Mouse (Mus musculus) right cerebral cortex, postnatal 10 days (tissue): ENCODE measurements around the gene Trhde.
A peak's percentile ranks its signal among the peaks of the same experiment; 100 is the strongest.

Experiments used
- DNase-seq, 2 experiments: peaks; one replicate each; pipeline ENCODE4 v3.0.0; 2021; ENCODE audit warnings: low spot score in 2 of 2

Gene Trhde

DNA sequence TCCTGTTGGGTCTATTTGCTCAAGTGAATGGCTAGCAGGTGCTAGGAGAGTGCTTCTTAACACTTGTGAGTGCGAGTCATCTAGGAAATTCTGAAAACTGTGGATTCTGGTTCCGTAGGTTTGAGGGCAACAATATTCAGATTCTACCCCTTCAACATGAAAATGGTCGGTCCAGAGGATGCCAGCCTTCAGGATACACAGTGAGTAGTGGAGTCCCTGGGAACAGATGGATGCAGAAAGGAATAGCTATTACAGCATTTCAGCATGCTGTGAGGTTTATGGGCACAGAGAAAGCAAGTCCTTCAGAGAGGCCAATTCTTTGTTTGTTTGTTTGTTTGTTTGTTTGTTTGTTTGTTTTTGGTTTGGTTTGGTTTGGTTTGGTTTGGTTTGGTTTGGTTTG is 65.7 kb downstream of the Trhde start:
- DNase-seq: no peak

DNA sequence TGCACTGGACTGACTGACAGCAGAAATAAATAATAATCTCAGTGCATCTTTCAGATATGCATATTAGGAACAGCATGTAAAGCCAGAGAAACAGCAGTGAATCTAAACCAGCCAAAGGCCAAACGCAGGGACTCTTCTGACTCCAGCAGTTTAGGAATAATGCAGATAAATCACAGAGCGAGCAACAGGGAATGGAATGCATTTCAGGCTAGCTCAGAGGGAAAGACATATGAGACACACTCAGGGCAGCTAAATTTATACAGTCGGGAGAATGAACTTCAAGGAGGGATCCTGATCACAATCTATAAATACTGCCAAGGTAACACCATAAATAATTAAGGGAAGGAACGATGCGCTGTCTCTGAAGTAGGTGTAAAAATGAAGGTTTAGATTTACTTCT is 66.4 kb downstream of the Trhde start:
- DNase-seq: no peak

DNA sequence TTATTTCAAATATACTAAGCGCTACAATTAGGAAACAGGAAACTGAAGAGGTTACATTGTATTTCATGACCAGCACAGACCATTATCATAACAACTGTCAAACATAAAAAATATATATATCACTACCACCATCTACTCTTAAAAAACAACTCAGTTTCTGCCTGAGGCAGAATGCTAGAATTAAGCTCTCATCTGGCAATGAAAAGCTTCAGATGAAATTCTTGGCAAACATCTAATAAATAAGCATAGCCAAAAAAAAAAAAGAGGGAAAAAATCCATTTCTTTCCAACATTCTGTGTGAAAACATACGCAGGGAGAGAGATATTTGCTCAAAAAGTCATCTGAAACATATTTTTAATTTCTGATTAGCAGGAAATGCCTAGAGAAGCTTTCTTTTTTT is 67.0 kb downstream of the Trhde start:
- DNase-seq: no peak

DNA sequence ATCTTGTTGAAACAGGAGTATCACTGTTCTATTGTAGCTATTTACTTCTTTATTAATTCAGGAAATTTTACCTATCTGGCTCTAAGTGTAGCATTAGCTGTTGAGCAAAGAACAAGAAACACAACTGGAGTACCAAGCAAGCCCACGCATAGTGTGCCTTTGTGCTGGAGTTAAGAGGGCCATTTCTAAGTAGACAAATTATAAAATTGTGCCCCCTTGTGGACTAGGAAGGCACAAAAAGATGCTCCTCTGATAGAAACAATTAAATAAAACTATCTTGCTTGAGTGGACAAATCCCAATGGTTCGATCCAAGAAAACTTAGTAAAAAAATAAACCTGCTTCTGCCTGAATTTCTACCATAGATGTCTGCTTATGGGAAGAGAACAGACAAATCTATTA is 76.5 kb downstream of the Trhde start:
- DNase-seq: no peak

DNA sequence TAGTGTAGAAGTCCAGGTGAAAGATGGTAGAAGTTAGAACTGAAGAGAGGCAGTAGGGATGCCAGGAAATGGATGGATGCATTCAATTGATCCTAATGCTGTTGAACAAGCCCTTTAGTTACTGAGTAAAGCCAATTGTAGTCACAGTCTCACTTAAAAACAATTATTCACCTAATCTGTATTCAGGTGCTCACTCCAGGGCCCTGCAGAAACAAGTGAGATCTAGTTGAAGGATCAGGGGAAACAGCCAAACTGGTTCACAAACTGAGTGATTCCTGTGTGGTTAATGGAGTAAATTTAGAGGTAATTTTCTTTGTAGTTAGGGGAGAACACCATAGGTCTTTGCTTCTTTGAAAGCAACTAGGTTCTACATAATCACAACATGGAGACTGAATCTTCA is 100.3 kb downstream of the Trhde start:
- no peak for DNase-seq

DNA sequence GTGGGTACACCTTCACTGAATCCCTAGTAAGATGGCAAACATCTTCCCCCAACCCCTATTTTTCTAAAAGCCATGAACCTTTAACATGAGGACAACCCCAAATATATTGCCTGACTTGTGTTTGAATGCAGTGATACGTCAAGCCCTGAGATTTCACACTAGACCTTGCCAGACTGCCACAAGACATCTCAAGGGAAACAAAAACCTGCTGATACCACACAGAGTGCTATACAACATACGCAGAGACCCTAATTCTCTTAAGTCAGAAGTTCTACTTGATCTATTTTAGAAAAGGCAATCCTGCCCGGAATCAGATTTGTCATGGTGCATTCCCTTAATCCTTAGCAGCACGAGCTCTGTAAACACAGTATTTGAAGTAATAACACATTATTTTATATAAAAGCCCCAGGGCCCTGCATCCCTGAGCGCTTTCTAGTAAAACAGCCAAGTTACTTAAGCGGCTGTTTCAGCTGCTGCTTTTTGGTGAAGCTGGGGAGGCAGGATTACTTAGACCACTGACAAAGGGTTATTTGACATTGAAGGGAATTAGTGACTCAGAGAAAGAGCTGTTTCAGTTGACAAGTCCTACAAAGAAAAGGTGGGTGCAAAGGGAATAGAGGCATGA is 130.2 kb downstream of the Trhde start:
- no peak for DNase-seq

DNA sequence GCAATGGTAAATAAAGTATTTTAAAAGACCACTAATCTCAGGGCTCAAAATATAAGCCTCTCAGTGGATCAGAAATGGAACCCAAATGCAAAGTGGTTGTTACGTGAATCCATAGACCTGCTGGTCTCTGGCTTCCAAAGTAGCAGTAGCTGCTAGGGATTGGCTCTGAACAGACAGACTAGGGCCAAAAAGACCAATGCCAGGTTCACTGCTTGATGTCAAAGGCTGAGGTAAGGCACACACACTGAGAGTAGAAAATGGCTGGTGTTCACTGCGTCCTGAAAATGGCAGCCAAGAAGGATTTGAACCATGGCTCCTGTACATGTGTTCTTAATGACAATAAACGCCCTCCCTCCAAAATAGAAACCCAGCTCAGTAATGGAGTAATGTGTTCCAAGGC is 209.1 kb downstream of the Trhde start:
- DNase-seq: no peak

DNA sequence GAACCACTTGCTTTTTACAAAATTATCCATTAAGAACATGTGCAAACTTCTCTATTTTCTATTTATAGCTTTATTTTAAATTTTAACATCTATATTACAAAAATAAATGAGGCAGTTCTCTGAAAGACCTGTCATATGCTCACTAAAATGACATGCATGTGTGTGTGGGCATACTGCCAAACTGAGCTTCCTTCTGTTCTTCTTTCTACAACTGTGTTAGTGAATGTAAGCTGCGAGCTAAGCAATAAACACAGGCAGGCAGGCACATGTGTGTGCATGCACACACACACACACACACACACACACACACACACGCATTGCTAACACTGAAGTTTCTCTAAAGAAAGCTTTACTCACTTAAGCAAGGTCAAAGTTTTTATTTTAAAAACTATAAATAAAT is 223.2 kb downstream of the Trhde start:
- peak; percentile 48 to 61 for DNase-seq

DNA sequence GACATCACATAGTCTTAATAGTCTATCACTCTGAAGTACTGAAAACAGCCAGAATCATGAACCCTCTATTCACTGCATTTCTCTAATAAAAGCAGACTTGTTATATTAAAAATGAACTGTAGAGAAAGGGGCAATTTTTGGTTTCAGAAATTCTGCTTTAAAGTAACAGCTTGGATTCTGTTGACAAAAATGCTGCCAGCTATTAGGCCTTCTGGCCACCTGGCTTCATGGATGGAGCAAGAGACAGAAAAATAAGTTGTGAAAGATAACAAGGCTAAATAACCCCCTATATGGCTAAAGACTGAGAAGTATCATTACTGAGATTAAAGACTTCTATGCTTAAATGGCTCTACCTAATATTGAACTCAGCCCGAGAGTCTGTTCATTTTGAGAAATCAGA is 234.2 kb downstream of the Trhde start:
- DNase-seq: no peak

DNA sequence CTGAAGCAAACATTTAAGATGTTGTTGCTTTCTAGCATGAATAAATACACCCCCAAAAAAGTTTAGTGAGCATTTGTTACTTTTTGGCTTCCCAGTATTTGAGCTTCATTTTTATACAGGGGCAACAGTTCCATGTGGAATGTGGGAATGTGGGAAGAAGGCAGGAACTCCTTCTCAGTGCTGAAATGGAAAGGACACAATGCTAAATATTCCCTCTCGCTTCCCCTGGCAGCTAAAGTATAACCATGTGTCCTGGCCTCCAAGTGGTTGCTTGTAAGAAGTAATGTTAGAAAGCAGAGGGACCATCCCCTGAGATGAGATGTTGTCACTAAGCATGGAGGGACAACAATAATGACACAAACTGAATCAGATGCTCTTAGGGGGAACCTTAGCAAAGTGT is 292.9 kb downstream of the Trhde start:
- DNase-seq: peak in 1 of 2 experiments; percentile 21

DNA sequence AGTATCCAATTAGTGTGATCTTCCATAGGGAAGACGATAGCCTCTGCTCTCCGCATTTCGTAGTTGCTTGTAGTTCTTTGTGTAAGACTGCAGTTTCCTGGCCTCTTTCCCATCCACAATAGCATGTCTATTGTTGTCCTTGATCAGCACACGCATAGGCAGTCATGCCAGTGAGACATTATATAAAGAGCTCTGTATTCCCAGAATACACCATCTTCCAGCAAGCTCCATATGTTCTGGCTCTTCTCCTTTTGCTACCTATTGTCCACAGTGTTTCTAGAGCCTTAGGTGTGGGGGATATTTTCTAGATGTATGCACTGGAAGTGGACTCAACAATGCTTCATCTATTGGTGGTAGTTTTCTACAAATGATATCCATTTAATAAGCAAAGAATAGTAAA is 313.3 kb downstream of the Trhde start:
- DNase-seq: no peak

DNA sequence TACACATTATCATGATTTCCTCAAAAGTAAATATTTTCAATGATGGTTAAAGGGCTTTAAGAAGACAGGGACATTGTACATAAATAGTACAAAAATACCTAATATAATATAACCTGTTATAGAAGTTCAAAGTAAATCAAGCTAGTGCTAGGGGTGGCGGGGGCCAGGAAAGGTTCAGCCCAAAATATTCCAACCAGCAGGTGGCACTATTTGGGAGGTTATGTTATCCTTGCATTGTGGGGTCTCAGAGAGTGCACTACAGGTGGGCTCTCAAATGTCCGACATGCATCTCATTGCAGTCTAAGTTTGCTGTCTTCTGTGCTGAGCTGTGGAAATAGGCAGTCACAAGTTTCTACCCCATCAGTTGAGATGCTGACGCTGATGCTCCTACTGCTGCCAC is 346.5 kb downstream of the Trhde start:
- DNase-seq: no peak

DNA sequence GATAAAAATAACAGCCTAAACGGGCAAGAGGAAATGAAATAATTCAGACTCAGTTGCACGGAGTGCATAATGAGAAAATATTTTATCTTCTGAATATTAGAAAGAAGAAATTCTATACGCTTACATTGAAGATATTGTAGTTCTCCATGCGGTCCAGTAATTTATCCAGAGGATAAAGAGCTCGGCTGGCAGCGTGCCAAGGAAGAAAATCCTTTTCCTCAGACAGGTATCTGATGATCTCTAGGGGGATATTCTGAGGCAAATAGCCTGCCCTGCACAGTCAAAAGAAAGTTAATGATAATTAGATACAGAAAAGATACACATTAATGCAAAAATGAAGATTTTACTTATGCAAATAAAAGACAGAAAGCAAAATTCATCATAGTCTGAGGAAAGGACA is 354.0 kb downstream of the Trhde start:
- no peak for DNase-seq

DNA sequence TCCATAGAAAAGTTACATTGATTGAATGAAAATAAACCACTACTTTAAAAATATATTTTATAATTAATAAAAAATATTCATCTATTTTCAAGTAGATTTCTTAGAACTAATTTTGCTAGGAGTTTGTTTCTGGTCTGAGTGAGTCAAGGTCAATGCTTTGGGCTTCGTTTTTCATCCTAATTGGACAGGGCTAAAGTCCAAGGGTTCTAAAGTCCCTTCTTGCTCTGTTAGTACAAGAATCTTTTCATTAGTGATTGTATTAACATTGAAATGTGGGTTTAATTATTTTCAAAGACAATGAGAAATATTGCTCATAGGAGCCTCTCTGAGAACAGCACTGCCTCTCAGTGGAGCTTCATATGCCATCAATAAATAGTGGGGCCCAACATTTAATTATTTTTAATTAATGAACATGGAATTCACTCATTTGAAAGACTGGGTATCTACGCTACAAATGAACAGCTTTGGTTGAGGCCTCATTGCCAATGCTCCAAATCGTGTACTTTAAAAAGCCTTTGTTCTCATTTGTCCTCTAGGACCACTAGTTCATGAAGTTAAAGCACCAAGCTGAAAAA is 383.1 kb downstream of the Trhde start:
- no peak for DNase-seq

DNA sequence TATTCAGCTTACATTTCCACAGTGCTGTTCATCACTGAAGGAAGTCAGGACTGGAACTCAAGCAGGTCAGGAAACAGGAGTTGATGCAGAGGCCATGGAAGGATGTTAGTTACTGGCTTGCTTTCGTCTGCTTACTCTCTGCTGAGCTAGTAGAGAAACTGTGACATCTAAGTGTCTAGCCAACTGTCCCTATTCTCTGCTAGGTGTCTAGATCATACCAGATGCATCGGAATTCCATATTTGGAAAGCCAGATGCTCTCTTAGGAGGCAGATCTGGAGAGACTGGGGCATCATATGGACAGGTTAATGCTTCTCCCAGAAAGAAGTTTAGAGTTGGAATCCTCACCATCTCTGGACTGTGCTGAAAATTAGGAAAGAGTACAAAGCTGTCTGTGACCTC is 386.4 kb downstream of the Trhde start:
- DNase-seq: no peak

DNA sequence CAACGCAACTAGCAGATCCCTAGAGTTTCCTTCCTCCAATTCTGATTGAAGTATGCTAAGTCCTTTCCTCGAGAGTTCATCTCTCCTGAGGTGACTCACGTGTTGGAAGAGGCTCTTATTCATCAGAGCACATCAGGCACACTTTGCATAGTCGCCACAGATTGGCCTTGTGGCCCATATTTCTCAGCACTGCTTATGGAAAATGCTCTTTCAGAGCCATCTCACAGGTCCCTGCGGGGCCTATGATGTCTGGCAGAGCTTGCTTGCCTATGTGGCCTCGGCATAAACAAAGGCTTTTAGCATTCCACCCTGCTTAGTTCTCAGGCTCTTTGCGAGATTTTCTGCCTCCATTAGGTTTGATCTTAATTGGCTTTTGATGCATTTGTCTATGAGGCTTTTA is 396.8 kb downstream of the Trhde start:
- no peak for DNase-seq

DNA sequence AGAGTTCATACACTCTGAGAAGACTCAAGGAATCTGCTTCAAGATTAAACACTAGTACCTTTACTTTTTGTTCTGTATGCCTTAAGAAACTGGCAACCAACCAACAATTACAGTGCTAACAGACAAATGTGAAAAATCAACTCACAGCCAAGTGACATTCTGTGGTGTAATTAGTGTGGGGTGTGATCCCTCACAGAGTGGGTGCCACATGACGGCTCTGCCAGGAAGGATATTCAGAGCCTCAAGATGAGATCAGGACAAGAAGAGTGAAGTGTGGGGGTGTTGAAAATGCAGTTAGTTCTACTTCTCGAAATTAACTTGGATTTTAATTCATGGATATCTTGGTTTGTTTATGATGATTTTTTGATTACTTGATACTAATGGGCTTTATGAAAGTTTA is 398.3 kb downstream of the Trhde start:
- no peak for DNase-seq

DNA sequence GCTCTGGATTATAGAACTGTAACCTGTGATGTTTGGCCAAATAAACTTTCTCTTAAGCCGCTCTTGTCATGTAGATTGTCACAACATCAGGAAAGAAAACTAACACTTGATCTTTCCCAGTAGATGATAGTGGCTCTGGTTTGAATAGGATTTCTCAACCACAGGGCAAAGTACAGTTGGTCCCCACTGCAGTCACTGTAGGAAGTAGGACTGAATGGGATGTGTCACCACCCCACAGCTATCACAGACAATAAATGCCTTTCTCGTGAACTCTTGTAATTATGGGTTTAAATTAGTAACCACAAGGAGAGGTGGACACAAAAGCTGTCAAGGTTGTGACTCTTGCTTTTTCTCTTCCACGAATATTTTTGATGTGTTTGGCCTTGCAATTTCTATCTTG is 431.3 kb downstream of the Trhde start:
- DNase-seq: no peak

DNA sequence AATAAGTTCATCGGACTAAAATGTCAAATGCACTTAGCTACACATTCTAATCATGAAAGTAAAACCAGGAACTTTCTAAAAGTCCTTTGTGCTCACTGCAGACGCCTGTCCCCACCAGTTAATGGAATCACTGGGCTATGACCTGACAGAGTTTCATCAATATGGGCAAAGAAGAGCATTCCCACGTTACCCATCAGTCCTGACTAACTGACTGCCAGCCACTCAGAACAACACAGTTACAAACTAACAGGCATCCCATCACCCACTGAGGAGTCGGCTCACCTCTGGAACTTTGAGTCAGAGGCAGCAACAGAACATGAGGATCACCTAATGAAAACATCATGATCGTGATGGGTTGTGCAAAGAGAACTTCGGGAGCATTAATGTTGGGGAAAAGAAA is 438.7 kb downstream of the Trhde start:
- no peak for DNase-seq

DNA sequence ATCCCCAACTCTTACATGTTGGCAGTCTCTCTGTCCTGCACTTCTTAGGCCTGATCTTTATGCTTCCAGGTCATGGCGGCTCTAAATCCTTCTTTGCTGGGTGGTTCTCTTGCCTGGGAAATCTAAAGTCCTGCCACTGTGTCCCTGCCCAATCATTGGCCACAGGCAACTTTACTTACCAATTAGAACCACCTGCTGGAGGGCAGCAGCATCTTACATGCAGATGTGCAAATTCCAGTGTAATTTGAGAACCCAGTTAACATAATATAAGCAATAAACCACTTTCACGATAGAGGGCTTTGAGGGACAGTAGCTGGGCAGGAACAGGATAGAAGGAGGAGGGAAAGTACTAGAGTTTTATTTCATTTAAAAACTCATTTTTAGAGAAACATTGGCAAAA is 439.5 kb downstream of the Trhde start:
- DNase-seq: no peak
